Mouse (Mus musculus): ENCODE results near the gene Mrps12. TPM values are rescaled to one million over a fixed set of nuclear protein-coding genes. Genes with fewer than 3 reads are reported as not detected.
"Not testable (repeated sequence)": the region's sequence is repeated elsewhere in the genome, so short reads cannot be mapped to it uniquely, and the experiment has no call there.

The Mrps12 gene
- polyA plus RNA-seq, 1 experiment from 2014 or later, result 122 TPM

- Histone ChIP-seq H3K27ac (no peak overlapping the region), H3K9me3 (replicated peaks) (no peaks in the 10 kb centered on the region), H3K4me2 (no peak overlapping the region), H3K27me3 (no peaks in the 10 kb centered on the region), H3K4me1 (0 out of 2 replicates have a peak, but pooled peaks cover 9% of the 10 kb centered on the region), H3K9ac (no peak overlapping the region), H3K36me3 (ENCODE audit: poor library complexity, severe bottlenecking) (peaks cover 3% of the 10 kb centered on the region; the same call in 1 of the 2 replicates), H3K4me3 (no peak overlapping the region)
- 81% methylated on average over 3 of the region's 3 CpGs for WGBS
- no peak for ATAC-seq
Observed at GRCm38 (mm10) chr7:28720753-28721537, 20.7 kb downstream of the Mrps12 start.

- Histone ChIP-seq H3K27ac (no peak overlapping the region), H3K36me3 (ENCODE audit: poor library complexity, severe bottlenecking) (peaks cover 2% of the 10 kb centered on the region; the same call in 1 of the 2 replicates), H3K4me2 (no peak overlapping the region), H3K27me3 (0 out of 2 replicates have a peak, but pooled peaks cover 3% of the 10 kb centered on the region), H3K4me1 (0 out of 2 replicates have a peak, but pooled peaks cover 9% of the 10 kb centered on the region), H3K9ac (no peak overlapping the region), H3K9me3 (replicated peaks) (no peaks in the 10 kb centered on the region), H3K4me3 (no peak overlapping the region)
- no peak for ATAC-seq
- 80% methylated on average over 2 of the region's 2 CpGs for WGBS
Observed at GRCm38 (mm10) chr7:28719650-28720049, 22.0 kb downstream of the Mrps12 start.

GRCm38 (mm10) chr7:28719159-28719558 lies 22.5 kb downstream of the Mrps12 start:
- H3K9ac ChIP-seq, result no peak overlapping the region
- H3K4me1 ChIP-seq, result 0 out of 2 replicates have a peak, but pooled peaks cover 9% of the 10 kb centered on the region
- H3K9me3 ChIP-seq (replicated peaks), result no peaks in the 10 kb centered on the region
- no peak for ATAC-seq
- no peak overlapping the region for H3K4me2 ChIP-seq
- 63% methylated on average over 4 of the region's 4 CpGs for WGBS
- H3K36me3 ChIP-seq (ENCODE audit: poor library complexity, severe bottlenecking), result no peaks in the 10 kb centered on the region
- H3K27me3 ChIP-seq, result 0 out of 2 replicates have a peak, but pooled peaks cover 3% of the 10 kb centered on the region
- H3K4me3 ChIP-seq, result no peak overlapping the region
- no peak overlapping the region for H3K27ac ChIP-seq

- Histone ChIP-seq H3K27ac (no peak overlapping the region), H3K9ac (no peak overlapping the region), H3K9me3 (replicated peaks) (no peaks in the 10 kb centered on the region), H3K27me3 (0 out of 2 replicates have a peak, but pooled peaks cover 3% of the 10 kb centered on the region), H3K36me3 (ENCODE audit: poor library complexity, severe bottlenecking) (no peaks in the 10 kb centered on the region), H3K4me3 (no peak overlapping the region), H3K4me1 (0 out of 2 replicates have a peak, but pooled peaks cover 9% of the 10 kb centered on the region), H3K4me2 (no peak overlapping the region)
- WGBS, result 86% methylated on average over 10 of the region's 10 CpGs
- no peak for ATAC-seq
Observed at GRCm38 (mm10) chr7:28717726-28718125, 23.9 kb downstream of the Mrps12 start.

GRCm38 (mm10) chr7:28716590-28717281 lies 24.9 kb downstream of the Mrps12 start, which contains the start of gene Fbxo17:
Gene Fbxo17 (plus strand): TSS chr7:28716804.
- 1% methylated on average over 36 of the region's 36 CpGs for WGBS
- Histone ChIP-seq H3K9me3 (replicated peaks) (no peaks in the 10 kb centered on the region), H3K27me3 (0 out of 2 replicates have a peak, but pooled peaks cover 3% of the 10 kb centered on the region), H3K4me1 (0 out of 2 replicates have a peak, but pooled peaks cover 9% of the 10 kb centered on the region), H3K36me3 (ENCODE audit: poor library complexity, severe bottlenecking) (no peaks in the 10 kb centered on the region), H3K9ac (peak within 1 kb of the TSS; percentile 68), H3K27ac (no peak within 1 kb of the TSS), H3K4me2 (peak within 1 kb of the TSS; percentile 73), H3K4me3 (peak within 1 kb of the TSS; percentile 46)
- peak; percentile 70 for ATAC-seq

GRCm38 (mm10) chr7:28715598-28715997 lies 26.0 kb downstream of the Mrps12 start:
- WGBS, result 92% methylated on average over 2 of the region's 2 CpGs
- Histone ChIP-seq H3K36me3 (ENCODE audit: poor library complexity, severe bottlenecking) (no peaks in the 10 kb centered on the region), H3K27ac (no peak overlapping the region), H3K9ac (no peak overlapping the region), H3K4me3 (no peak overlapping the region), H3K4me1 (0 out of 2 replicates have a peak, but pooled peaks cover 9% of the 10 kb centered on the region), H3K9me3 (replicated peaks) (no peaks in the 10 kb centered on the region), H3K4me2 (no peak overlapping the region), H3K27me3 (0 out of 2 replicates have a peak, but pooled peaks cover 3% of the 10 kb centered on the region)
- no peak for ATAC-seq

- Histone ChIP-seq H3K4me1 (0 out of 2 replicates have a peak, but pooled peaks cover 9% of the 10 kb centered on the region), H3K4me3 (no peak overlapping the region), H3K36me3 (ENCODE audit: poor library complexity, severe bottlenecking) (no peaks in the 10 kb centered on the region), H3K27ac (no peak overlapping the region), H3K9ac (no peak overlapping the region), H3K27me3 (0 out of 2 replicates have a peak, but pooled peaks cover 3% of the 10 kb centered on the region), H3K9me3 (replicated peaks) (no peaks in the 10 kb centered on the region), H3K4me2 (no peak overlapping the region)
- no peak for ATAC-seq
- WGBS, result 87% methylated on average over 5 of the region's 5 CpGs
Observed at GRCm38 (mm10) chr7:28714667-28715066, 27.0 kb downstream of the Mrps12 start.

- H3K4me2 ChIP-seq, result no peak overlapping the region
- 63% methylated on average over 3 of the region's 3 CpGs for WGBS
- H3K4me3 ChIP-seq, result no peak overlapping the region
- H3K9me3 ChIP-seq (replicated peaks), result no peaks in the 10 kb centered on the region; the same call in 1 of the 2 replicates
- ATAC-seq, result no peak
- 0 out of 2 replicates have a peak, but pooled peaks cover 3% of the 10 kb centered on the region for H3K27me3 ChIP-seq
- 0 out of 2 replicates have a peak, but pooled peaks cover under 1% of the 10 kb centered on the region for H3K4me1 ChIP-seq
- no peaks in the 10 kb centered on the region for H3K36me3 ChIP-seq (ENCODE audit: poor library complexity, severe bottlenecking)
- no peak overlapping the region for H3K27ac ChIP-seq
- no peak overlapping the region for H3K9ac ChIP-seq
Observed at GRCm38 (mm10) chr7:28710962-28711361, 30.7 kb downstream of the Mrps12 start.

GRCm38 (mm10) chr7:28709454-28709853 lies 32.2 kb downstream of the Mrps12 start:
- Histone ChIP-seq H3K4me3 (no peak overlapping the region), H3K27me3 (no peaks in the 10 kb centered on the region), H3K27ac (no peak overlapping the region), H3K36me3 (ENCODE audit: poor library complexity, severe bottlenecking) (no peaks in the 10 kb centered on the region), H3K4me2 (no peak overlapping the region), H3K9ac (no peak overlapping the region), H3K4me1 (no peaks in the 10 kb centered on the region), H3K9me3 (replicated peaks) (no peaks in the 10 kb centered on the region; the same call in 1 of the 2 replicates)
- no peak for ATAC-seq

- Histone ChIP-seq H3K4me3 (no peak overlapping the region), H3K9ac (no peak overlapping the region), H3K36me3 (ENCODE audit: poor library complexity, severe bottlenecking) (no peaks in the 10 kb centered on the region), H3K9me3 (replicated peaks) (peaks cover 5% of the 10 kb centered on the region; the same call in 1 of the 2 replicates), H3K27me3 (no peaks in the 10 kb centered on the region), H3K4me2 (no peak overlapping the region), H3K27ac (no peak overlapping the region), H3K4me1 (no peaks in the 10 kb centered on the region)
- no peak for ATAC-seq
- WGBS, result 78% methylated on average over 9 of the region's 9 CpGs
Observed at GRCm38 (mm10) chr7:28702601-28703143, 38.9 kb downstream of the Mrps12 start.

GRCm38 (mm10) chr7:28701306-28701705 lies 40.3 kb downstream of the Mrps12 start:
- H3K27me3 ChIP-seq; ATAC-seq; H3K9ac ChIP-seq; H3K4me2 ChIP-seq; H3K4me3 ChIP-seq; H3K36me3 ChIP-seq (ENCODE audit: poor library complexity, severe bottlenecking); H3K27ac ChIP-seq; H3K9me3 ChIP-seq (replicated peaks); H3K4me1 ChIP-seq: not testable (repeated sequence)
- 96% methylated on average over 12 of the region's 12 CpGs for WGBS

GRCm38 (mm10) chr7:28700269-28700668 lies 41.4 kb downstream of the Mrps12 start:
- Histone ChIP-seq H3K9ac (no peak overlapping the region), H3K27ac (no peak overlapping the region), H3K9me3 (replicated peaks) (peaks cover 5% of the 10 kb centered on the region; the same call in 1 of the 2 replicates), H3K4me2 (no peak overlapping the region), H3K36me3 (ENCODE audit: poor library complexity, severe bottlenecking) (no peaks in the 10 kb centered on the region), H3K4me1 (no peaks in the 10 kb centered on the region), H3K4me3 (no peak overlapping the region), H3K27me3 (no peaks in the 10 kb centered on the region)
- 98% methylated on average over 4 of the region's 4 CpGs for WGBS
- ATAC-seq, result no peak
